Mouse (Mus musculus) heart, postnatal 25 days (tissue): ENCODE data around the gene Ror2. TPM values are rescaled to one million over a fixed set of nuclear protein-coding genes. Genes with fewer than 3 reads are reported as not detected.

Source experiments
- DNase-seq: peaks from one replicate; pipeline ENCODE4 v3.0.0; 2022; ENCODE audit warnings: low spot score
- intact Hi-C: fragments of 180-260 bp; cut with DNase I; formaldehyde crosslinking; loops from one replicate; pipeline ENCODE4 v1.15.1; 2025
- total RNA-seq, 2 experiments: library from RNA; stranded (reverse); gene quantifications; 2 replicates each; pipeline ENCODE4 v1.2.3; 2021

Ror2 gene
- total RNA-seq, 2 experiments from 2014 or later, result 1.5 to 1.8 TPM

GRCm38 (mm10) chr13:53276381-53276780, 9.5 kb downstream of the Ror2 start:
- intact Hi-C loops, result no loop called here
- no peak for DNase-seq

- no peak for DNase-seq
- intact Hi-C loops, result no loop called here
Observed at GRCm38 (mm10) chr13:53275778-53276177, 10.1 kb downstream of the Ror2 start.

GRCm38 (mm10) chr13:53274771-53275170, 11.2 kb downstream of the Ror2 start:
- no peak for DNase-seq
- intact Hi-C loops, result no loop called here

GRCm38 (mm10) chr13:53271595-53271994, 14.3 kb downstream of the Ror2 start:
- DNase-seq, result no peak
- intact Hi-C loops, result no loop called here

GRCm38 (mm10) chr13:53270549-53270948, 15.4 kb downstream of the Ror2 start:
- no peak for DNase-seq
- intact Hi-C loops, result no loop called here

- intact Hi-C loops, result no loop called here
- no peak for DNase-seq
Observed at GRCm38 (mm10) chr13:53268541-53268940, 17.4 kb downstream of the Ror2 start.

- intact Hi-C loops, result no loop called here
- DNase-seq, result no peak
Observed at GRCm38 (mm10) chr13:53267849-53268248, 18.1 kb downstream of the Ror2 start.

GRCm38 (mm10) chr13:53267155-53267554, 18.8 kb downstream of the Ror2 start:
- no peak for DNase-seq
- intact Hi-C loops, result no loop called here

- intact Hi-C loops, result no loop called here
- no peak for DNase-seq
Observed at GRCm38 (mm10) chr13:53266543-53266951, 19.4 kb downstream of the Ror2 start.

- intact Hi-C loops, result no loop called here
- DNase-seq, result no peak
Observed at GRCm38 (mm10) chr13:53264896-53265295, 21.0 kb downstream of the Ror2 start.

- intact Hi-C loops, result no loop called here
- DNase-seq, result no peak
Observed at GRCm38 (mm10) chr13:53262509-53263250, 23.2 kb downstream of the Ror2 start.

GRCm38 (mm10) chr13:53261106-53261771, 24.7 kb downstream of the Ror2 start:
- DNase-seq, result peak; percentile 78
- intact Hi-C loops, result no loop called here

GRCm38 (mm10) chr13:53258943-53259342, 27.0 kb downstream of the Ror2 start:
- intact Hi-C loops, result no loop called here
- no peak for DNase-seq

GRCm38 (mm10) chr13:53258497-53258896, 27.4 kb downstream of the Ror2 start:
- intact Hi-C loops, result no loop called here
- no peak for DNase-seq

GRCm38 (mm10) chr13:53253255-53253654, 32.7 kb downstream of the Ror2 start:
- DNase-seq, result no peak
- intact Hi-C loops, result no loop called here

GRCm38 (mm10) chr13:53248586-53249401, 37.1 kb downstream of the Ror2 start:
- intact Hi-C loops, result no loop called here
- no peak for DNase-seq

GRCm38 (mm10) chr13:53248080-53248479, 37.8 kb downstream of the Ror2 start:
- intact Hi-C loops, result no loop called here
- DNase-seq, result no peak

GRCm38 (mm10) chr13:53247175-53247574, 38.7 kb downstream of the Ror2 start:
- DNase-seq, result no peak
- intact Hi-C loops, result no loop called here

- no peak for DNase-seq
- intact Hi-C loops, result no loop called here
Observed at GRCm38 (mm10) chr13:53244151-53244550, 41.8 kb downstream of the Ror2 start.

GRCm38 (mm10) chr13:53237455-53237854, 48.5 kb downstream of the Ror2 start:
- DNase-seq, result no peak
- intact Hi-C loops, result no loop called here
